Mouse (Mus musculus): Measurements from ENCODE around the gene Rffl.

Gene Rffl

GRCm38 (mm10) chr11:82780983-82781903 lies 89.8 kb downstream of the Rffl start, which contains the start of gene Lig3:
Gene Lig3, plus strand, starts transcription at chr11:82781108.
- DNase-seq (ENCODE audit: low read depth in 2 of 2, low spot score in 2 of 2): peak; percentile 87 to 93

- no peak for DNase-seq (ENCODE audit: low read depth in 2 of 2, low spot score in 2 of 2)
Measured at GRCm38 (mm10) chr11:82780134-82780533, 90.9 kb downstream of the Rffl start.

GRCm38 (mm10) chr11:82764438-82764924 lies 106.5 kb downstream of the Rffl start:
- DNase-seq (ENCODE audit: low read depth in 2 of 2, low spot score in 2 of 2): no peak

GRCm38 (mm10) chr11:82763742-82764437 lies 107.1 kb downstream of the Rffl start, which contains the start of the genes Cct6b and Zfp830:
Gene Cct6b, minus strand, starts transcription at chr11:82764321.
Gene Zfp830, plus strand, starts transcription at chr11:82764345.
- peak; percentile 80 to 83 for DNase-seq (ENCODE audit: low read depth in 2 of 2, low spot score in 2 of 2)

- DNase-seq (ENCODE audit: low read depth in 2 of 2, low spot score in 2 of 2): no peak
Measured at GRCm38 (mm10) chr11:82763261-82763660, 107.7 kb downstream of the Rffl start.

- no peak for DNase-seq (ENCODE audit: low read depth in 2 of 2, low spot score in 2 of 2)
Measured at GRCm38 (mm10) chr11:82762286-82762829, 108.7 kb downstream of the Rffl start.

- DNase-seq (ENCODE audit: low read depth in 2 of 2, low spot score in 2 of 2): no peak
Measured at GRCm38 (mm10) chr11:82755919-82756318, 115.1 kb downstream of the Rffl start.
